29 mouse cellular contexts compared by ENCODE assay signal in the genomic region with DNA sequence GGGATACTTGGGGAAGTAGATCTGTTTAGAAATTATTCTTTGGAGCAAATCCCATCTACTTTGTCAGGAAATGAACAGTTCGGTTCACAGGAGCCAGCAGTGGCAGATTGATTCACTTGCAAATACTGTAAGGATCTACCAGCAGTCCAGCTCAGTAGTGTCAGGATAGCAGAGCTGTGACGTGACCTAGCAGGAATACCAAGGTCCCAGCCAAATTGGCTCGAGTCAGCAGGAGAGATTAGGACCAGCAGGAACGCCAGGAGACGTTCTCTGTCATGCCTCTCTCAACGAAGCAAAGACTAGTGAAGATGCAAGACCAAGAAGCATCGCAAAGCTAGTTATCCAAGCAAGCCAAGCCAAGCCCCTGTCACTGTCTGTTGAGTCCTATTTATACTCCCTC.
DNase-seq lines count a peak whose midpoint lies in the region; ATAC-seq and TF ChIP-seq lines count a peak whose summit lies in the region.
"Had no signal": no experiment of that assay in that cellular context is flagged by ENCODE, and none has a peak within 500 bp of the region (broad histone marks: within the 10 kb centered on the region; RNA-seq: fewer than 3 reads in every experiment).

No protein-coding gene starts in this region.

- intact Hi-C loops in gastrocnemius, adult 2 months (cut with DNase I) = no loop called here
- intact Hi-C loops in gastrocnemius, postnatal 14 days (cut with DNase I; ENCODE audit: low total_unique reads) = no loop called here

- DNase-seq in adrenal gland, adult (ENCODE audit: inconsistent age in 2 of 2, low spot score in 1 of 2) = peak; percentile 33 to 37
- no peak for DNase-seq in adrenal gland, adult 8-10 months
- DNase-seq in gastrocnemius, adult 2 months = peak; percentile 20
- DNase-seq in gastrocnemius, postnatal 14 days = no peak
- peak; percentile 67 for DNase-seq in liver, adult 2 months (ENCODE audit: extremely low read depth, low read depth, low spot score)
- DNase-seq in liver, embryonic 11.5 days (ENCODE audit: low spot score) = no peak
- peak; percentile 23 for DNase-seq in heart, postnatal 4 days
- DNase-seq in right cerebral cortex, adult 2 months (ENCODE audit: low spot score in 2 of 2) = no peak
- DNase-seq: cerebellum, adult 8-10 months; cerebellum, postnatal 36 days; kidney, adult 8-10 months; kidney, postnatal 10 days; layer of hippocampus, postnatal 36 days; left cerebral cortex, postnatal 4 days; lung, adult 2 months; lung, postnatal 14 days; retina, postnatal 1 day; right cerebral cortex, postnatal 4 days; thymus, adult 2 months; thymus, postnatal 36 days had no signal

- H3K4me1 ChIP-seq in liver, adult 2 months (ENCODE audit: control insufficient read depth, insufficient read depth, low read length) = peaks cover 18% of the 10 kb centered on the region
- H3K4me1 ChIP-seq in liver, embryonic 11.5 days (replicated peaks; ENCODE audit: control insufficient read depth, insufficient read depth, low read length) = no peaks in the 10 kb centered on the region
- H3K4me1 ChIP-seq: heart, embryonic 15.5 days; midbrain, embryonic 10.5 days; midbrain, embryonic 15.5 days; neural tube, embryonic 15.5 days had no signal

- no peak for ATAC-seq in liver, embryonic 11.5 days (replicated peaks; ENCODE audit: low FRiP score)
- ATAC-seq: activated CD4-positive, CD25-positive, alpha-beta regulatory T cell, adult 4 months; forebrain, embryonic 14.5 days; midbrain, embryonic 15.5 days had no signal

- H3K9me3 ChIP-seq in liver, embryonic 11.5 days (ENCODE audit: control insufficient read depth, low read length) = no peaks in the 10 kb centered on the region
- H3K9me3 ChIP-seq: heart, embryonic 15.5 days; hindbrain, embryonic 13.5 days; midbrain, embryonic 10.5 days; midbrain, embryonic 15.5 days; neural tube, embryonic 15.5 days had no signal

- no peak for TF ChIP-seq CTCF in gastrocnemius, adult 2 months (IDR thresholded peaks at IDR 0.05)
- TF ChIP-seq CTCF in liver, adult 2 months (IDR thresholded peaks at IDR 0.05; ENCODE audit: low read depth, low read length) = no peak

- no peak overlapping the region for H3K4me3 ChIP-seq in gastrocnemius, adult 2 months
- no peak overlapping the region for H3K4me3 ChIP-seq in liver, adult 2 months (ENCODE audit: insufficient read depth, low read depth, low read length)
- no peak overlapping the region for H3K4me3 ChIP-seq in liver, embryonic 11.5 days (ENCODE audit: low read depth, low read length)
- H3K4me3 ChIP-seq: heart, embryonic 15.5 days; hindbrain, embryonic 13.5 days; midbrain, embryonic 10.5 days; midbrain, embryonic 15.5 days; neural tube, embryonic 15.5 days had no signal

- no peaks in the 10 kb centered on the region for H3K36me3 ChIP-seq in liver, adult 2 months (ENCODE audit: control insufficient read depth, insufficient read depth, low read length)
- H3K36me3 ChIP-seq in liver, embryonic 11.5 days (ENCODE audit: control insufficient read depth, insufficient read depth, low read length) = no peaks in the 10 kb centered on the region
- H3K36me3 ChIP-seq: heart, embryonic 15.5 days; hindbrain, embryonic 13.5 days; midbrain, embryonic 10.5 days; midbrain, embryonic 15.5 days; neural tube, embryonic 15.5 days had no signal

- no peaks in the 10 kb centered on the region for H3K79me2 ChIP-seq in liver, adult 2 months (ENCODE audit: control insufficient read depth, insufficient read depth, low read length)

- no peaks in the 10 kb centered on the region for H3K27me3 ChIP-seq in liver, adult 2 months (ENCODE audit: control insufficient read depth, insufficient read depth, low read length)
- peaks cover 3% of the 10 kb centered on the region for H3K27me3 ChIP-seq in liver, embryonic 11.5 days (replicated peaks; ENCODE audit: control insufficient read depth, insufficient read depth, low read length)
- H3K27me3 ChIP-seq: CH12.LX; midbrain, embryonic 15.5 days; neural tube, embryonic 15.5 days had no signal

- 33% methylated on average over 7 of the region's 7 CpGs for WGBS in liver, adult 2 months
- 74% methylated on average over 7 of the region's 7 CpGs for WGBS in liver, embryonic 11.5 days

- no peak overlapping the region for H3K4me2 ChIP-seq in liver, embryonic 11.5 days
- H3K4me2 ChIP-seq: heart, embryonic 15.5 days; hindbrain, embryonic 13.5 days; midbrain, embryonic 15.5 days; neural tube, embryonic 15.5 days had no signal

- H3K9ac ChIP-seq in liver, adult 2 months (ENCODE audit: low read depth, low read length) = no peak overlapping the region
- H3K9ac ChIP-seq in liver, embryonic 11.5 days (ENCODE audit: low read depth, low read length) = no peak overlapping the region
- H3K9ac ChIP-seq: heart, embryonic 15.5 days; hindbrain, embryonic 13.5 days; liver, embryonic 14.5 days; midbrain, embryonic 15.5 days; neural tube, embryonic 15.5 days had no signal

- H3K27ac ChIP-seq in gastrocnemius, adult 2 months = no peak overlapping the region
- no peak overlapping the region for H3K27ac ChIP-seq in liver, adult 2 months (replicated peaks; ENCODE audit: insufficient read depth, low read depth, low read length)
- H3K27ac ChIP-seq in liver, embryonic 11.5 days (ENCODE audit: low read depth, low read length) = no peak overlapping the region
- H3K27ac ChIP-seq: heart, embryonic 15.5 days; hindbrain, embryonic 13.5 days; liver, embryonic 14.5 days; midbrain, embryonic 10.5 days; midbrain, embryonic 15.5 days; neural tube, embryonic 15.5 days had no signal

- no peak for TF ChIP-seq POLR2A in liver, adult 2 months (IDR thresholded peaks at IDR 0.05; ENCODE audit: extremely low read depth, insufficient read depth, low read length)

Comparison
In these comparisons a context has a peak if more than half of its experiments do, and no peak if none do; other contexts are left out.
1. DNase-seq: peak in adrenal gland, adult (2 of 2), gastrocnemius, adult 2 months (single experiment), liver, adult 2 months (single experiment) and heart, postnatal 4 days (single experiment); none in adrenal gland, adult 8-10 months (single experiment), gastrocnemius, postnatal 14 days (single experiment), liver, embryonic 11.5 days (single experiment) and right cerebral cortex, adult 2 months (0 of 2).